Mouse (Mus musculus) hindbrain, embryonic 11.5 days (tissue): ENCODE results near the gene Bmt2. TPM values are rescaled to one million over a fixed set of nuclear protein-coding genes. Genes with fewer than 3 reads are reported as not detected.

ENCODE experiments used
- ATAC-seq: fragments of 200-750 bp; cut with Nextera tagmentation; 2 replicates; pipeline ENCODE4 v1.8.0; 2017; ENCODE audit warnings: mild to moderate bottlenecking, moderate TSS enrichment, moderate library complexity; ENCODE audit not compliant: low FRiP score
- DNase-seq: peaks from one replicate; pipeline ENCODE4 v3.0.0-alpha.2; 2015; ENCODE audit warnings: low spot score
- H3K27ac ChIP-seq: fragments of 300-500 bp; sonication (generic); 2 replicates; pipeline ENCODE4 v1.5.1; 2014; ENCODE audit warnings: mild to moderate bottlenecking, low read depth, low read length
- H3K27me3 ChIP-seq: fragments of 300-500 bp; sonication (generic); 2 replicates; pipeline ENCODE4 v1.6.1; 2014; ENCODE audit warnings: mild to moderate bottlenecking, low read length, moderate library complexity, mixed read lengths; ENCODE audit not compliant: control insufficient read depth, insufficient read depth
- H3K36me3 ChIP-seq: fragments of 300-500 bp; sonication (generic); 2 replicates; pipeline ENCODE4 v1.6.1; 2014; ENCODE audit warnings: mild to moderate bottlenecking, low read length, moderate library complexity, mixed read lengths; ENCODE audit not compliant: control insufficient read depth, insufficient read depth
- H3K4me1 ChIP-seq: fragments of 300-500 bp; sonication (generic); replicated peaks from 2 replicates; pipeline ENCODE4 v1.6.1; 2014; ENCODE audit warnings: low read length, mixed read lengths; ENCODE audit not compliant: control insufficient read depth, insufficient read depth
- H3K4me2 ChIP-seq: fragments of 300-500 bp; sonication (generic); replicated peaks from 2 replicates; pipeline ENCODE4 v1.6.1; 2014; ENCODE audit warnings: mild to moderate bottlenecking, low read depth, low read length
- H3K4me3 ChIP-seq: fragments of 300-500 bp; sonication (generic); 2 replicates; pipeline ENCODE4 v1.5.1; 2014; ENCODE audit warnings: low read depth, low read length
- H3K9ac ChIP-seq: fragments of 300-500 bp; sonication (generic); 2 replicates; pipeline ENCODE4 v1.6.1; 2014; ENCODE audit warnings: low read depth, low read length
- H3K9me3 ChIP-seq: fragments of 300-500 bp; sonication (generic); 2 replicates; pipeline ENCODE4 v1.6.1; 2016; ENCODE audit warnings: low read length; ENCODE audit not compliant: control insufficient read depth
- WGBS: fragments of 180-500 bp; shearing (Covaris S2); extraction: QIAGEN DNeasy Blood & Tissue Kit; methylation state at CpG from one replicate; pipeline ENCODE4 v1.1.7; 2014; 5-methylcytosine and 5-hydroxymethylcytosine counted together
- polyA plus RNA-seq: library from polyadenylated mRNA; unstranded; fragments of >200 nt; fragmentation: Nextera tagmentation; extraction: Ambion mirVana; gene quantifications from 2 replicates; pipeline ENCODE4 v1.2.1, GENCODE M21; 2014

The Bmt2 gene
- polyA plus RNA-seq, 1 experiment from 2014 or later: 25.4 TPM

DNA sequence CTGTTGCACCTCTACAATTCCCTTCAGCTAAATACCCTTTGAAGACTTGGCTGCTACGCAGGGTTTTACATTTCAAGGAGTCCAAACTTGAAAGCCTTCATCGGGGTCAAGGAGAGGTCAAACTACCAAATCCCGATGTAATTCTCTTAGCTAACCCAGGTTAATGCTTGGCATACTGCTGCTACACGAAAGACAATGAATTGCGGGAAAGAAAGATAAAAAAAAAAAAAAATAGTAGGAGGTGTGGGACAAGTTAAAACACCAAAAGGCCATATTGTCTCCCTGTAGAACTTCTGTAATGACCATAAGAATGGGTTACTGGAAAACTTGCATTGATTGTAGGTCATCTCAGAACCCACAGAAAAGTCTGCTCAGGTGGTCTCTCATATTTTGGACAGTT is 583 bp upstream of the Bmt2 start:
- H3K9ac ChIP-seq: no peak overlapping the region

DNA sequence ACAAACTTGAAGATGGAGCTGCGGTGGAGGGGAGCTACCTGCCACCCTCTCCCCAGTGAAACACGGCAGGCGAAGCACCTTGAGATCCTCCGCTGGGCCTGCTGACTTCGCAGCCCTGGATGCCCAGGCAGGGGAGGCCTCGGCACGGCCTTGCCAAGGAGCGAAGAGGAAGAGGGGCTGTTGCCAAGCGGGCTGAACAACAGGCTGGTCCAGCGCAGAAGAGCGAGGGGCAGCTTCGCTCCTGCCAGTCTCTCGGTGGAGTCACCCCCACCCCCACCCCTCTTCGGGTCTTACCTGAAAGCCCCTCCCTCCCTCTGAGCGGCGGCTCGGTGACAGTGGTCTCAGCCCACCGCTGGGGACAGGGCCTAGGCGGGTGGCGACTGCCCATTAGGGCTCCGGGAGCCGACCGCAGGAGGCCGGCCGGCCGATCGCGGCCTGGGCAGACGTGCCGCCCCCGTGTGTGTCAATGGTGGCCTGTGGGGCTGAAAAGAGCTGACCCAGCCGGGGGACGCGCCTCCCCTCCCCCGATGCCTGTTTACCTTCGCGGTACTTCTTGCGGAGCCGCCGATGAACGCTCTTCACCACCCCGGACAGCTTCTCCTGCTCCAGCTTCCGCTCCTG is 515 bp downstream of the Bmt2 start:
- H3K27ac ChIP-seq: peak overlapping the region; percentile 93
- H3K27me3 ChIP-seq: no peaks in the 10 kb centered on the region
- H3K4me2 ChIP-seq: peak overlapping the region; percentile 84
- H3K4me1 ChIP-seq: no peaks in the 10 kb centered on the region
- ATAC-seq (peak; percentile 88), DNase-seq (peak; percentile 78)
- WGBS: under 1% methylated on average over 42 of the region's 43 CpGs
- peak overlapping the region; percentile 83 for H3K4me3 ChIP-seq
- no peaks in the 10 kb centered on the region for H3K36me3 ChIP-seq
- no peaks in the 10 kb centered on the region for H3K9me3 ChIP-seq
- H3K9ac ChIP-seq: peak overlapping the region; percentile 86

More for the DNA sequence above, 583 bp upstream of the Bmt2 start:
- no peaks in the 10 kb centered on the region for H3K9me3 ChIP-seq
- H3K27me3 ChIP-seq: no peaks in the 10 kb centered on the region
- ATAC-seq (no peak), DNase-seq (no peak)
- H3K4me1 ChIP-seq: no peaks in the 10 kb centered on the region
- peak overlapping the region; percentile 83 for H3K4me3 ChIP-seq
- peak overlapping the region; percentile 40 for H3K4me2 ChIP-seq
- 23% methylated on average over 5 of the region's 5 CpGs for WGBS
- no peak overlapping the region for H3K27ac ChIP-seq
- H3K36me3 ChIP-seq: no peaks in the 10 kb centered on the region

DNA sequence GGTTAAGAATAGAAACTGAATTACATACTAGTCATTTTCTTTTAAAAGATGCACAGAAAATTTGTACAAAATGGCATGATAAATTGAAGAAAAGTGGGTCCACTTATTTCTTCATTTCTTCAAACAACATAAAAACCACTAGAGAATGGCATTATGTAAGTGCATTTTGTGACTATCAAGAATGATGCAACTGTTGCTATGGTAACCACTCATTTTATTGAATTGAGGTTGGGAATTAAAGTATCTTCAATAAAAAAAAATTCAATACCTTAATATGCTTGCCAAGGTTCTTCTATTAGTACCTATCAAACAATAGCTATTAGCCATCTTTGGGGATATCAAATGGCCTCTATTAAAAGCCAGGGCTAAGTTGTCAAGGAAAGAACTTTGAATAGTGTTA is 1.6 kb downstream of the Bmt2 start:
- Histone ChIP-seq H3K27ac (no peak overlapping the region), H3K36me3 (no peaks in the 10 kb centered on the region), H3K9ac (no peak overlapping the region), H3K9me3 (no peaks in the 10 kb centered on the region), H3K4me2 (peak overlapping the region; percentile 84; the same call in 1 of the 2 replicates), H3K4me1 (no peaks in the 10 kb centered on the region), H3K27me3 (no peaks in the 10 kb centered on the region), H3K4me3 (no peak overlapping the region)
- ATAC-seq (no peak), DNase-seq (no peak)

DNA sequence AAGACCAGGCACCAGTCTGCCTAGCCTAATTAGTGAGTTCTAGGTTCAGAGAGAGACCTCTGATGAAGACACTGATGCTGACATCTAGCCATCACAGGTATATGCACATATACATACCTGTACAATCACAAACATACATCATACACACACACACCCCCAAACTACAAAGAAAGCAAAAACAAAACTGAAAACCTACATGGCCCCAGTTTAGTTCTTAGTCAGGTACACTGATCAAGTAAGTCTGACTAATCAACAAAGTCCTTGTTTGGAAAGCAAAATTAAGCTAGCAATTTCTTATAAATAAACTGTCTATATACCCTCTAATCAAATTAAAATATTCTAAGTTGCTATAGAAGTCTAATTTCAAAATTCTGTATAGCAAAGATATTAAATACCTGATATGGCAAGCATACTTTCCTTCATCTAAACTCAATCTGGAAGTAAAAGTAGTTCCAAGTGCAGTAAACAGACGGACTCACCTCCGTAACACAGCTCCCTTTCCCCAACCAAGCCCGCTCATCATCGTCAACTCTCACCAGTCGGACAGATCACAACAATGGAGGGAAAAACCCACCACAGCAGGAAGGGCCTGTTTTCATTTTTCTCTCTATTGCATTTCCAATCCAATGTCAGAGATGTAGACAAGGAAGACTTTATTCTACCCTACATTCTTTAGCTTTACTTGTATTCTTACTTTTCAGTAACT is 3.0 kb downstream of the Bmt2 start:
- 87% methylated on average over 5 of the region's 5 CpGs for WGBS
- ATAC-seq (no peak), DNase-seq (no peak)
- Histone ChIP-seq H3K9ac (no peak overlapping the region), H3K4me2 (no peak overlapping the region), H3K4me1 (no peaks in the 10 kb centered on the region), H3K27me3 (no peaks in the 10 kb centered on the region), H3K9me3 (no peaks in the 10 kb centered on the region), H3K36me3 (no peaks in the 10 kb centered on the region), H3K27ac (no peak overlapping the region), H3K4me3 (no peak overlapping the region)

DNA sequence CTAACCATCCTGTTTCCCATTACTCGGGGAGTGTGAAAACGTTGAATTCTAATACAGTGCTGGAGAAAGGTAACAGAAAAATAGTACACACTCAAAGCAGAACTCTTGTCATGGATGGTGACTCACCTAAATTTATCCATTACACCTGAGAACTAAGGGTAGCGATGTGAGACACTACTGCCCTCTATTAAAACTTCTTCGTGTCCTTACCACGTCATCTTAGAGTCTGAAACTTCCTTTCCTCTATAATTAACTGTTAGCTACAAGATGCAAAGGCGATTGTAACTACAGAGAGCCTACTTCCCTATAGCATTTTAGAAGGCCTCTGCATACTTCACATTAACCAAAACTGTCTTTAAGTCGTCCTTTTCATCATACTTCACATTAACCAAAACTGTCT is 12.1 kb downstream of the Bmt2 start:
- Histone ChIP-seq H3K4me2 (no peak overlapping the region), H3K4me3 (no peak overlapping the region), H3K27me3 (no peaks in the 10 kb centered on the region), H3K27ac (no peak overlapping the region), H3K36me3 (no peaks in the 10 kb centered on the region), H3K9ac (no peak overlapping the region), H3K4me1 (no peaks in the 10 kb centered on the region), H3K9me3 (no peaks in the 10 kb centered on the region)
- ATAC-seq: no peak
- no peak for DNase-seq
- WGBS: 87% methylated on average over 7 of the region's 7 CpGs

DNA sequence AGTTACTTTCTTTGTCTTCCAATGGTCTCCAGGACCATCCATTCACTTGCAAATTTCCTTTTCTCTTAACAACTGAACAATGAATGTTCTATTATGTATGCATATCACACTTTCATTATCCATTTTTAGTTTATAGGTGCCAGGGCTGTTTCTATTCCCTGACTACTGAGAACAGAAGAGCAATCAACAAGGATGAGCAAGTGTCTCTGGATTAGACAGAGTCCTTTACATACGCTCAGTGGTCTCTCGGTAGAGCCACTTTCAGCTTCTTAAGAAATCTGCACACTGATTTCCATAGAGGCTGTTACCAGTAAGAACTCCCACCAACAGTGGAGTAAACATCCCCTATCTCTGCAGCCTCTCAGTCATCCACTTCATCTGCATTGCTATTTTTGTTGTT is 19.8 kb downstream of the Bmt2 start:
- Histone ChIP-seq H3K27ac (no peak overlapping the region), H3K4me1 (no peaks in the 10 kb centered on the region), H3K9me3 (no peaks in the 10 kb centered on the region), H3K27me3 (no peaks in the 10 kb centered on the region), H3K9ac (no peak overlapping the region), H3K36me3 (no peaks in the 10 kb centered on the region), H3K4me3 (no peak overlapping the region), H3K4me2 (no peak overlapping the region)
- ATAC-seq: no peak
- WGBS: 77% methylated on average over 2 of the region's 2 CpGs
- no peak for DNase-seq

DNA sequence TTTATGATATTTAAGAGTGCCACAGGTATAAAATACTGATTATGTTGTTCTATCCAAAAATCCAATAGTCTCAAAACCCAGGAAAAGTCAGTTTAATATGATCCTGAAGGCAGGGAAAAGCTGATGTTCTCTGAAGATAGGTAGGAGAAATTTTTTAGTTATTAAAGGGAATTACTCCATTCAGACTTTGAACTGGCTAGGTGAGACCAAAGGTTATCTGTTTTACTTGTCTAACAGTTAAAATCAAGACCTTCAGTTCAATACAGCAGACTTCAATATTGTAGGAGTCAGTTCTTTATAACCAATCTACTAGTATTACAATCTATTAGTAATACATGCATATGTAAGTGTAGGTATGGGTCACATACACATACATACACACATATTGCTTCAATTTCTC is 23.7 kb downstream of the Bmt2 start:
- DNase-seq (no peak), ATAC-seq (no peak)
- H3K4me2 ChIP-seq: no peak overlapping the region
- H3K4me1 ChIP-seq: no peaks in the 10 kb centered on the region
- H3K9ac ChIP-seq: no peak overlapping the region
- H3K27me3 ChIP-seq: no peaks in the 10 kb centered on the region
- no peaks in the 10 kb centered on the region for H3K9me3 ChIP-seq
- H3K36me3 ChIP-seq: no peaks in the 10 kb centered on the region
- H3K27ac ChIP-seq: no peak overlapping the region
- no peak overlapping the region for H3K4me3 ChIP-seq

DNA sequence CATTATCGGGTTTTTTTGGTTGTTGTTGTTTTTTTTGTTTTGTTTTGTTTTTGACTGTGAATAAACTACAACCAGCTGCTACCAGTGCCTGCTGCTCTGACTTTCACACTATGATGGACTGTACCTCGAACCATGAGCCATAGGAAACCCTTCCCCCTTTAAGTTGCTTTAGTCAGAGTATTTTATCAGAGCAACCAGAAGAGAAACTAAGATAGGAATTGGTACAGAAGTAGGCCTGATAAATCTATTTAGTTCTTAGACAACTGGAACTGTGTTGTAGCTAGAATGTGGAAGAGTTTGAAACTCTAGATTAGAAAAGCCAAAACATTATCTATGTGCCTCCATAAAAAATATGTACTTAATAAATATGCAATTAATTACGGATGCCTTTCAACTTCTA is 25.5 kb downstream of the Bmt2 start:
- DNase-seq (no peak), ATAC-seq (no peak)
- Histone ChIP-seq H3K9ac (no peak overlapping the region), H3K27me3 (no peaks in the 10 kb centered on the region), H3K4me3 (no peak overlapping the region), H3K36me3 (no peaks in the 10 kb centered on the region), H3K4me1 (no peaks in the 10 kb centered on the region), H3K4me2 (no peak overlapping the region), H3K27ac (no peak overlapping the region), H3K9me3 (no peaks in the 10 kb centered on the region)
- 88% methylated on average over 3 of the region's 3 CpGs for WGBS

DNA sequence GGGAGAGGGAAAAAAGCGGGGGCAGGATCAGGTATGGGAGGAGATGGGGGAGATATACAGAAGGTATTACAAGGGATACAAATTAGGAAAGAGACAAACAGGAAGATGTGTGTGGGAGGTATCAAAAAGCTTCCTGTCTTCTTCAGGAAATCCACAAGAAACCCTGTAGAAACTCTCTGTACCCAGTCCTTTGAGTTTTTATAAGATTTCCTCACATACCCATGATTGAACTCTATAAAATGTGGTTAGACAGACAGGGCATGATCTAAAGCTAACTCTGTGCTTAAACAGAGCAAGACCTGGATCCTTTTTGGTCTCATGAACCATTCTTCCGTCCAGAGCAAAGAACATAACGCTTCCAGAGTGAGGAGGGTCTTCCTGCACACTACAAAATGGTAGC is 26.9 kb downstream of the Bmt2 start:
- ATAC-seq (no peak), DNase-seq (no peak)
- no peak overlapping the region for H3K4me2 ChIP-seq
- H3K36me3 ChIP-seq: no peaks in the 10 kb centered on the region
- H3K9ac ChIP-seq: no peak overlapping the region
- WGBS: 94% methylated on average over 3 of the region's 3 CpGs
- H3K4me1 ChIP-seq: no peaks in the 10 kb centered on the region
- no peaks in the 10 kb centered on the region for H3K9me3 ChIP-seq
- H3K27me3 ChIP-seq: no peaks in the 10 kb centered on the region
- no peak overlapping the region for H3K27ac ChIP-seq
- no peak overlapping the region for H3K4me3 ChIP-seq
